Mouse (Mus musculus) thymus, adult 18-20 months (tissue): ENCODE data around the gene Kcne3.

ENCODE experiments used
- DNase-seq, 2 experiments: peaks; one replicate each; pipeline ENCODE4 v3.0.0; 2022; ENCODE audit warnings: mixed read lengths in 2 of 2

Gene Kcne3

GRCm38 (mm10) chr7:100182388-100182787, 6.1 kb downstream of the Kcne3 start:
- no peak for DNase-seq

GRCm38 (mm10) chr7:100187601-100188000, 11.3 kb downstream of the Kcne3 start:
- no peak for DNase-seq

- no peak for DNase-seq
Measured at GRCm38 (mm10) chr7:100190167-100190566, 13.9 kb downstream of the Kcne3 start.

- DNase-seq = no peak
Measured at GRCm38 (mm10) chr7:100190778-100191177, 14.5 kb downstream of the Kcne3 start.

GRCm38 (mm10) chr7:100201191-100201590, 24.9 kb downstream of the Kcne3 start:
- DNase-seq = no peak

- DNase-seq = no peak
Measured at GRCm38 (mm10) chr7:100203616-100204015, 27.3 kb downstream of the Kcne3 start.

GRCm38 (mm10) chr7:100204871-100205270, 28.6 kb downstream of the Kcne3 start:
- no peak for DNase-seq

- no peak for DNase-seq
Measured at GRCm38 (mm10) chr7:100206144-100206543, 29.8 kb downstream of the Kcne3 start.

GRCm38 (mm10) chr7:100207886-100208285, 31.6 kb downstream of the Kcne3 start:
- no peak for DNase-seq

- DNase-seq = no peak
Measured at GRCm38 (mm10) chr7:100214310-100214709, 38.0 kb downstream of the Kcne3 start.

- DNase-seq = no peak
Measured at GRCm38 (mm10) chr7:100215116-100215732, 38.9 kb downstream of the Kcne3 start.

GRCm38 (mm10) chr7:100215976-100216375, 39.7 kb downstream of the Kcne3 start:
- no peak for DNase-seq

GRCm38 (mm10) chr7:100216601-100217565, 40.6 kb downstream of the Kcne3 start:
- DNase-seq = no peak

GRCm38 (mm10) chr7:100227158-100227875, 51.0 kb downstream of the Kcne3 start, which contains the start of gene Pgm2l1:
Gene Pgm2l1 (plus strand): TSS chr7:100227394.
- peak; percentile 98 for DNase-seq

- DNase-seq = no peak
Measured at GRCm38 (mm10) chr7:100227896-100228525, 51.7 kb downstream of the Kcne3 start.

- no peak for DNase-seq
Measured at GRCm38 (mm10) chr7:100228957-100229356, 52.7 kb downstream of the Kcne3 start.

- DNase-seq = no peak
Measured at GRCm38 (mm10) chr7:100230646-100231045, 54.3 kb downstream of the Kcne3 start.

- DNase-seq = no peak
Measured at GRCm38 (mm10) chr7:100231661-100232060, 55.4 kb downstream of the Kcne3 start.

GRCm38 (mm10) chr7:100233681-100234080, 57.4 kb downstream of the Kcne3 start:
- DNase-seq = no peak
